Mouse (Mus musculus): ENCODE results near the gene Klk4.

Klk4 gene

DNA sequence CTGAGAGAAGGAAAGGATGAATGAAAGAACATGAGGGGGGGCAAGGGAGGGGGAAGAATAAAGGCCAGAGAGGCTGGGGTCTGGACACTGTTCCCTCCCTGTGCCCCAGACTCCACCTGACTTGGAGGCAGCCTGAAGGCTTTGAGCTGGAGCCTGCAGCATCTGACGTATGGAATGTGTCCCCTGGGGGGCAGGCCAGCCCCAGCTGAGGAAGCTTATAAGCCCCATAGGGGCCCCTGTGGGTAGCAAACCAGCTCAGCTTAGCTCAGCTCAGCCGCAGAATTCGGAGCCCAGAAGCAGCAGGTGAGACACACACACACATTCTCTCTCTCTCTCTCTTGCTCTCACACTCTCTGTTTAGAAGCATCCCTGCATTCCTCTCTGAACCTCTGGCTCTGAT lies at the start of gene Klk4:
Gene Klk4, plus strand, starts transcription at position 249 of the 400 bp plus-strand sequence.
- no peak for DNase-seq

GRCm38 (mm10) chr7:43841701-43842100 lies 39.3 kb upstream of the Klk4 start, which contains the start of gene Klk5:
Klk5 (plus strand) TSS chr7:43841971.
- DNase-seq = no peak

GRCm38 (mm10) chr7:43843801-43844200 lies 37.2 kb upstream of the Klk4 start:
- DNase-seq = no peak

GRCm38 (mm10) chr7:43851616-43852015 lies 29.3 kb upstream of the Klk4 start:
- DNase-seq = no peak

DNA sequence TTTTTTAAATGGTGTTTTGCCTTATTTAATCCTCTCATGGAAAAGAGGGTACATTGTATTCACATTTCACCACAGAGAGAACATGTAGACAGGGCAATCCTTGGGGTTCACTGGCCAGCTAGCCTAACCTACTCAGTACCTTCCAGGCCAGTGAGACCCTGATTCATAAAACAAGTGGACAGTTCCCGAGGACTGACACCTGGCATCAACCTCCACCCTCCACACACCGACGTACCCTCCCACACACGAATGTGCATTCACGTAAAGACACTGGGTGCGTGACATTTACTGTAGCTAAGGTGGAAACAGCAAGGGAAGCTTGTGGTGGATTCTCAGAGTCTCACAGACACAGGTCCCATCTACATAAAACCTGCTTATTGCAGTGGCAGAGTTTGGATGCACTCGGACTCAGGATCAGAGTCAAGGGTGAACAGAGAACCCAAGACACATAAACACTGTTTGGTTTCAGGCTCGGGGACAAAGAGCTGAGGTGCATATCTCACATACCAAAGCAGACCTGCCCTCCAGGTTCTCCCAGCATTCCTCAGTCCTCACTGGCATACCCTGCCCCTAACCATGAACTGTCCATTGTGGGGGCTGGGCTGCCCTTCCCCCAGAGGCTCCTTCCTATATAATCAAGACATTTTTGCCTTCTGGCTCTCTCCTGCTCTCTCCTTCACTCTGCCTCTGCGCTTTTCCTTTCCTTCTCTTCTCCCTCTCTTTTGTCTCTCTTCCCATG lies 26.1 kb upstream of the Klk4 start:
- DNase-seq = no peak

- DNase-seq = no peak
Measured at GRCm38 (mm10) chr7:43855709-43856108, 25.3 kb upstream of the Klk4 start.

GRCm38 (mm10) chr7:43856307-43856706 lies 24.7 kb upstream of the Klk4 start:
- DNase-seq = no peak

- DNase-seq = no peak
Measured at GRCm38 (mm10) chr7:43857501-43857900, 23.5 kb upstream of the Klk4 start.

- no peak for DNase-seq
Measured at GRCm38 (mm10) chr7:43860411-43860810, 20.5 kb upstream of the Klk4 start.

DNA sequence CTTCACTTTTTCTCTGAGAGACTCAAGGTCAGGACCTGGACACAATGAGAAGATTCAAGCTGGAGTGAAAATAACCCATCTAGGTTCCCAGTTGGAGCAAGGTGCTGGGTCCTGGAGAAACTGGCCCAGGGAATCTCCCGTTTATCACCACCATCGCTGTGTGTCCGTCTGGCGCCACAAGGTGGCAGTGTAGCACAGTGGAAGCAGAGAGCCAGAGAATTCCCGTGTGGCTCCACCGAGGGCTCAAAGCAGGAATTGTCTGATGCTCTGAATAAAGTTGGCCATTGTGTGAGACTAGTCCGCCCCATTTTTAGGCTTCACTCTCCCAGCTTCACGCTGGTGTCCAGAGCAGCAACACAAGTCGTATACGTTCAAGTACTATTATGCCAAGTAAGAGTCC lies 7.7 kb upstream of the Klk4 start:
- peak; percentile 74 to 86 for DNase-seq

DNA sequence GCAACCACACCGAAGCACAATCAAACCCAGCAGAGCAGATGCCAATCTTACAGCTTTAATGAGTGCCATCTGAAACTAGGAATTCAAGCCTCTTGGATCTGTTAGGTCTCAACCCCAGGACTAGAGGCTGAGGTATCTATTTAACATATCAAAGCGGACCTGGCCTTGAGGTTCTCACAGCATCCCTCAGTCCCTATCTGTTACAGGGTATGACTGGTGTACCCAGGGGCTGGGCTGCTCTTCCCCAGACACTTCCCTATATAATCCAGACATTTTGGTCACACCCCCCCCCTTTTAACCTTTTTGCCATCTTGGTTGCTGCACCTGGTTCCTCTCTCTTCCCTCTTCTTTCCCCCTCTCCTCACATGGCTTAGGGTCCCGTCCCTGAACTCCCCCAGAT lies 7.3 kb upstream of the Klk4 start:
- no peak for DNase-seq

- DNase-seq = no peak
Measured at GRCm38 (mm10) chr7:43874868-43875375, 6.0 kb upstream of the Klk4 start.

GRCm38 (mm10) chr7:43876444-43876843 lies 4.5 kb upstream of the Klk4 start:
- DNase-seq = no peak

DNA sequence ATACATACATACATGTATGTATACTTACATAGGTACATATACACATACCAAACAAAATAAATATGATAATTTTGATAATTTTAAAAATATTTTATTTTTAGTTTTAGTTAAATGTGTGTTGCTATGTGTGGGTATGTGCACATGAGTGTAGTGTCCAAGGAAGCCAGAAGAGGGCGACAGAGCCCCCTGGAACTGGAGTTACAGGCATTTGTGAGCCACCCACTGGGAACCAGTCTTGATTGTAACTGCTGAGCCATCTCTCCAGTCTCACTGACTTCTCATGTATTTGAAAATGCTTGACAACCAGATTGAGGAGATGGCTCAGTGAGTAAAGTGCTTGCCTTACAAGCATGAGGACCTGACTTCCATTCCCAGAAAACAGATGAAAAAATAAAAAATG lies 2.7 kb upstream of the Klk4 start:
- no peak for DNase-seq

DNA sequence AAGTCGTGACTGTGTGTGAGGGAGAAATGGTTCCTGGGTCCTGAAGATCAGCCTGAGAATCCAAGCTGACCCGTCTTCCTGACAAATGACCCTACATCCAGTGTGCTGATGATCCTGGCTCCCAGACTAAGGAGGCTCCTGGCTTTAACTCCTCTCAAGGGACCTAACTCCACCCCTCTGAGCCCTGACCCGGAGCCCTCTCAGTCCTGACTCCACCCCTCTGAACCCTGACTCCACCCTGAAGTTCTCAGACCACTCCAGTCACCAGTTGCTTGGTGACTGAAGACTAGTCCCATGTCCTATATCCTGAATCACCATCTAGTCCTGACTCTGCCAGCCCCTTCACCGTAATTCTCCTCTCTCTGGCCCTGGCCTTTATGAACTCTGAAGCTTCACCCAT lies 1.4 kb downstream of the Klk4 start:
- DNase-seq = no peak

GRCm38 (mm10) chr7:43882811-43883210 lies 1.9 kb downstream of the Klk4 start:
- no peak for DNase-seq

DNA sequence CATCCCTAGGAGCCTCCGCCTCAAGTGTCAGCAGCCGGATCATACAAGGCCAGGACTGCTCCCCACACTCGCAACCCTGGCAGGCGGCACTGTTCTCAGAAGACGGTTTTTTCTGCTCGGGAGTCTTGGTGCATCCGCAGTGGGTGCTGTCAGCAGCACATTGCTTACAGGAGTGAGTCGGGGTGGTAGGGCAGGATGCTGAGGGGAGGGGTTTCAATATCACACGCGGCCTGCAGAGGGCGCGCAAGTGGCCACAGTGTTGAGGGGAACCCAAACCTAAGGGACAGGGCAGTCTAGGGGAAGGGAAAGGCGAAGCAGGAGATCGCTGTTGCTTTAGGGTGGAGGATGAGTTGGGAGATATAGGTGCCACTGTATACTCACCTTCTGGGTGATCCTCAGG lies 2.6 kb downstream of the Klk4 start:
- peak; percentile 41 to 62 for DNase-seq

GRCm38 (mm10) chr7:43891365-43891764 lies 10.4 kb downstream of the Klk4 start:
- no peak for DNase-seq

- no peak for DNase-seq
Measured at GRCm38 (mm10) chr7:43891788-43892187, 10.8 kb downstream of the Klk4 start.

DNA sequence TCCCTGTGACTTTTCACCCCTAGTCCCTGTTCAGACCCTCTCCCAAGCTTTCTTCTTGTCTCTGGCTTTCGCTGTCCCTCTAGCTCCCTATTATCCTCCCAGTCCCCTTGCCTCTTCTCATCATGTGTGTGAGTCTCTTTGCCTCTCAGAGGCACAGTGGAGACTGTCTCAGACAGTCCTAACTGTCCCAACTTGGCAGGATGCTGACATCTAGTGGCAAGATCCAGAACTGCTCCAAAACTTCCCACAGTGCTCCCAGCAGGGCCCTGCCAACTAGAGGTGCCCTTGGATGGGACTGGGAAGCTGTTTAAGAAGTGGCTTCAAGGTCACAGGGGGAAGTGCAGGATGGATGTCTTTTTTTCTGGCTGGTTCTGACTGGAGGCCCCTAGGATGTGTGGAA lies 13.9 kb downstream of the Klk4 start:
- peak; percentile 86 to 87 for DNase-seq

DNA sequence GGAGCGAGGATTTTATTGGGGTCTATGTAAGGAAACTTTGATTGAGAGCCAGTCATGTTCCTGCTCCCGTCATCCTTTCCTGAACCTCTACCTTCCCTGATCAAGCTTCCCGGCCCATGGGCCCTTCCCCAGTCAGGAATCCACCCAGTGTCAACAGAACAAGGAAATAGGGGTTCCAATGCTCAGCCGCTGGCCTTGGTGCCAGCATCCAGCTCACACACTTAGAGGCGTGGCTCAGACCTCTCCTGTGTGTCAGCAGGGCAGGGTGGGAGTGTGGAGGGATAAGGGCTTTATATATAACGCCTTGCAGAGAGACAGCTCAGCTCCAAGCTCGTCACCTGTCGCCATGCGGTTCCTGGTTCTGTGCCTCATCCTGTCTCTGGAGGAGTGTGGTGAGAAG lies 33.9 kb downstream of the Klk4 start:
- DNase-seq = no peak

GRCm38 (mm10) chr7:43918426-43918825 lies 37.5 kb downstream of the Klk4 start:
- no peak for DNase-seq

DNA sequence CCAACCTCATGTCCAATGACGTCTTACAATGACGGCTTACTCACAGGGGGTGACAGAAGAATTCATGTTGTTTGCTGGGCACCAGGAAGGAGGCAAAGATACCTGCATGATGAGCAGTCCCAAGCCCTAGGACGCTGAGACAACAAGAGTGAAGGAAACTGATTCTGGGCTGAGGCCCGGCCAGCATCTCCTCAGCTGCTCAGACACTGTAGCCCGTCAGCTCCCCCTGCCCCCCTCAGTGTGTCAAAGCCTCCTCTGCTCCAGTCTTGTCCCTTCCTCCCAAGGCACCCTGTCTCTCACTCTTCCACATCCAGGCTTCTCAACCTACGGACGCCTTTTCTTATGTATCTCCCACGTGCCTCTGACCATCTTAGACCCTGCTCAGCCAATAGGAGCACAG lies 37.9 kb downstream of the Klk4 start:
- no peak for DNase-seq

GRCm38 (mm10) chr7:43919559-43920451 lies 38.8 kb downstream of the Klk4 start:
- DNase-seq = peak; percentile 75 to 79

All from cerebellum, postnatal 14 days (tissue).